Mouse (Mus musculus) kidney, adult 2 months (tissue): Measurements from ENCODE around the gene Cep152. TPM values are rescaled to one million over a fixed set of nuclear protein-coding genes. Genes with fewer than 3 reads are reported as not detected.

Experiments used
- DNase-seq: peaks from one replicate; pipeline ENCODE4 v3.0.0; 2021
- H3K27ac ChIP-seq: fragments of 200-500 bp; 2 replicates; pipeline ENCODE4 v1.5.1; 2012; ENCODE audit warnings: low read depth, low read length, control low read depth, inconsistent platforms; ENCODE audit not compliant: insufficient read depth
- H3K27me3 ChIP-seq: fragments of 200-500 bp; replicated peaks from 2 replicates; pipeline ENCODE4 v1.6.1; 2012; ENCODE audit warnings: mild to moderate bottlenecking, moderate library complexity, low read length, inconsistent platforms; ENCODE audit not compliant: control insufficient read depth, insufficient read depth
- H3K36me3 ChIP-seq: fragments of 200-500 bp; 2 replicates; pipeline ENCODE4 v1.6.1; 2012; ENCODE audit warnings: mild to moderate bottlenecking, moderate library complexity, low read length, inconsistent platforms; ENCODE audit not compliant: control insufficient read depth, insufficient read depth
- H3K4me1 ChIP-seq: fragments of 200-500 bp; 2 replicates; pipeline ENCODE4 v1.6.1; 2011; ENCODE audit warnings: low read length; ENCODE audit not compliant: control insufficient read depth, insufficient read depth
- H3K4me3 ChIP-seq: fragments of 200-500 bp; 2 replicates; pipeline ENCODE4 v1.5.1; 2011; ENCODE audit warnings: mild to moderate bottlenecking, low read depth, low read length, control low read depth; ENCODE audit not compliant: insufficient read depth
- CTCF ChIP-seq: fragments of 200-500 bp; conservative IDR thresholded peaks from 2 replicates; pipeline ENCODE4 v1.5.1; 2011; ENCODE audit warnings: low read depth, mild to moderate bottlenecking, control low read depth, low read length, moderate library complexity, mixed read lengths; ENCODE audit not compliant: insufficient read depth, insufficient read length
- POLR2A ChIP-seq: fragments of 200-500 bp; IDR thresholded peaks from one replicate; pipeline ENCODE4 v1.6.1; 2011; ENCODE audit warnings: low read depth, low read length, control low read depth
- WGBS: fragments of 180-500 bp; shearing (Covaris S2); methylation state at CpG from one replicate; pipeline ENCODE4 v1.1.7; 2018; 5-methylcytosine and 5-hydroxymethylcytosine counted together
- polyA plus RNA-seq: library from polyadenylated mRNA; depleted of rRNA; stranded (reverse); fragments of >200 nt; gene quantifications from 2 replicates; pipeline ENCODE4 v1.2.3, GENCODE M21; 2012

Gene Cep152
- polyA plus RNA-seq, 1 experiment = 0.77 TPM

DNA sequence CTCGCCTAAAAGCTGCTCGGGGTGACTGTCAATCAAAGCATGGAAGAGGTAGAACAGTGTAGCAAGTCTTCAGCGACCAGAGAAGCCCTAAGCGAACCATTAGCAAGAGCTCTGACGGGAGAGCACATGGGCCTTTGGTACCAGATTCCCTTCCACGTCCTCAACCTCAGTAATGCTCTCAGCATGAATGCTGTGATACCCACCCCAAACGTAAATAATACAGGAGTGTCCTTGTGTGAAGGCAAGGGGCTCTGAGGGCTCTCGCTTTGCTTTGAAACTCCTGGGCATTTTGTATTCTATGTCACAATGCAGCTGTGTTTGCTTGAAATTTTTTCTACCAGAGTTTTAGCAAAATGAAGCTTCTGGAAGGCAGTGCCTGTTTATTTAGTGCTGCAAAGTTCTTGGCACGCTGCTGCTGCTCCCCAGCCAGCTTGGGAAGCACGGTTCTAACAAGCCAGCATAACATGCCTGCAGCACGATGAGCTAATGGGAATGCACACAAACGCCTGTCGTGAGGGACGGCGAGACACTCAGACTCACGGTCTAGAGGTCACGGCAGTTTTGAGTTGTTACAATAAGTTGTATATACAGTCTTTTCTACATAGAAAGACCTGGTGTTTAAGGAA lies 18.6 kb downstream of the Cep152 start:
- peak; percentile 9 for DNase-seq
- H3K4me3 ChIP-seq = no peak overlapping the region
- H3K36me3 ChIP-seq = no peaks in the 10 kb centered on the region
- 72% methylated on average over 17 of the region's 17 CpGs for WGBS
- no peaks in the 10 kb centered on the region for H3K4me1 ChIP-seq
- no peaks in the 10 kb centered on the region for H3K27me3 ChIP-seq
- no peak for TF ChIP-seq POLR2A
- no peak for TF ChIP-seq CTCF
- H3K27ac ChIP-seq = no peak overlapping the region

DNA sequence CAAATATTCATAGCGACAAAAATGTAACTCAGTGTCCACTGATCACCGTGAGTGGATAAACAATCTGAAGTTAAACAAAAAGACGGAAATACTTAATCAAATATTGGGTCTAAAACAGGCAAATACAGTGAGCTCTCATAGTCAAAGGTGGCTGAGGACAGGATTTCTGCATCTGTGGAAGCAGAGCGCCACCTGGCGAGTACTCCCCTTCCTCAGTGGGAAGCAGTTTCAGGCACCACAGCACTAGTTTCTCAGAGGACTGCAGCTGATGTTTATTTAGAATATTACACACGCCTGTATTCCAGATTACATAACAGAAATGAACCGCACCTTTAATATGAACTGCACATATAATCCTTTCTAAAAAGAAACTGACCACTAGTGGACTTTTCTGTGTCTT lies 20.3 kb downstream of the Cep152 start:
- TF ChIP-seq CTCF (peak; percentile 76), POLR2A (no peak)
- no peaks in the 10 kb centered on the region for H3K36me3 ChIP-seq
- no peak overlapping the region for H3K4me3 ChIP-seq
- no peaks in the 10 kb centered on the region for H3K27me3 ChIP-seq
- H3K4me1 ChIP-seq = no peaks in the 10 kb centered on the region
- no peak overlapping the region for H3K27ac ChIP-seq
- peak; percentile 45 for DNase-seq
- 76% methylated on average over 7 of the region's 7 CpGs for WGBS

DNA sequence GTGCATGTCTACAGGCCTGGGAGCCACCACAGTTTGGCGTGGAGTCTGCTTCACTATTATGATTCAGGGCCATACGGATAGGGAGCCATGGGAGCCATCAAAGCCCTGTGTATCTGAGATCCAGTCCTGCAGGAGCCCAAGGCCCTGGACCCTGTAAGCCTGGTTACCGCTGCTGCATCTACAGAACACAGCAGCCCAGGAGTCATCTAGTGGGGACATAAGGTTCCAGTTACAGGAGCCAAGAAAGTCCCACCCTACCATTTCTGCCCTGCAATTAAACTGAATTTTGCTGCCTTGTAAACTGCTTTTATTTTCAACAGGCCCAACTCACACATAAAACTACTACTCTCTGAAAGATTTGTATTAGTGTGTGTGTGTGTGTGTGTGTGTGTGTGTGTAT lies 21.9 kb downstream of the Cep152 start:
- 97% methylated on average over 3 of the region's 3 CpGs for WGBS
- Histone ChIP-seq H3K36me3 (no peaks in the 10 kb centered on the region), H3K4me1 (no peaks in the 10 kb centered on the region), H3K4me3 (no peak overlapping the region), H3K27me3 (no peaks in the 10 kb centered on the region), H3K27ac (no peak overlapping the region)
- no peak for DNase-seq
- TF ChIP-seq CTCF = no peak
- no peak for TF ChIP-seq POLR2A

DNA sequence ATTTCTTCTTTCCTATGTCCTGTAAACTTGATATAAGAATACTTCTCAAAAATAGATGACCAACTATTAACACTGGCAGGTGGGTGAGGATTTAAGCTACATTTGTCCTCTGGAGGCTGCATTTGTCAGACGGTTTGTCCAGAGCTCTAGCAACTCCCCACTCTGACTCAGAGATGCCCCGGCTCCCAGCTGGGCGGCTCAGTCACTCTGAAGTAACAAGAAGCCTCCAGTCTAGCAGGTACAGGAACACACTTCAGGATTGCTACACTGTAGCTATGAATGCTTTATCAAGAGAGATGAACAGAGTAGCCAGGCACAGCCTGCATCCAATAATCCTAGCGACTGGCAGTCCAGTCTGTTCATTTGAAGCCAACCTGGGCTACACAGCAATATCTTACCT lies 26.0 kb downstream of the Cep152 start:
- Histone ChIP-seq H3K4me1 (no peaks in the 10 kb centered on the region), H3K4me3 (no peak overlapping the region), H3K36me3 (no peaks in the 10 kb centered on the region), H3K27me3 (no peaks in the 10 kb centered on the region), H3K27ac (no peak overlapping the region)
- 74% methylated on average over 4 of the region's 4 CpGs for WGBS
- DNase-seq = no peak
- TF ChIP-seq CTCF = no peak
- no peak for TF ChIP-seq POLR2A

DNA sequence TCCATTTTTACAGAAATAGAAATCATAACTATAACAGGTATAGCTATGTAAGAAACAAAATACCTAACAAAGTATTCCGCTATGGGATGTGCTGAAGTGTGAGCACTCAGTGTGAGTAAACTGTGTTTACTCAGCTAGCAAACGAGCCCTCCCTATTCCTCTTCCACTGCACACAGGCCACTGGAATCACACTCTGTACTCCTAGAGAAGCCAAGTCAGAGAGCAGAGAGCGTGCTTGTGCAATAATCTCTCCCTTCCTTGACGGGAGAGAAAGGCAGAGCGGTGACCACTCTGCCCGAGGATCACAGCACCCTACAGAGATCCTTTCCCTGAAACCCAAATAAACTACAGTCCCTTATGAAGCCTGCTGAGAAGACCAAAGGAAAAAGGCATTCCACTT lies 26.7 kb downstream of the Cep152 start:
- no peak for TF ChIP-seq POLR2A
- no peak for TF ChIP-seq CTCF
- Histone ChIP-seq H3K27ac (no peak overlapping the region), H3K4me3 (no peak overlapping the region), H3K4me1 (no peaks in the 10 kb centered on the region), H3K36me3 (no peaks in the 10 kb centered on the region; the same call in 1 of the 2 replicates), H3K27me3 (no peaks in the 10 kb centered on the region)
- DNase-seq = no peak
- 74% methylated on average over 6 of the region's 6 CpGs for WGBS

DNA sequence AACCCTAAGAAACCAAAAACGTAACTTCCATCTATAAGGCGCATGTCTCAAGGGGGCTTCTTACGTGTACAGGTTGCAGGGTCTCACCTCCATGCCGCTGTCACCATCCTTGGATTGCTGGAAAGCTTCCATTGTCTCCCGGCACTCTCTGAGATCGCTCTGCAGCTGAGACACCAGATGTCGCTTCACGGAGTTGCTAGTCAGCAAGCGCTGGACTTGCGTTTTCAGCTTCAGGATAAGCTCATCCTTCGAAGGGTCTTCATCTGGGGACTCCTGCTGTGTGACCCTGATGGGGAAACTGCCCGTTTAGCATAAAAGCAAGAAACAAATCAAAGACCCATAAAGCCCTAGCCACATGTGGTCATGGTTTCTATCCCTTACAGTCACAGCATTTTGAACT lies 30.1 kb downstream of the Cep152 start:
- H3K27me3 ChIP-seq = no peaks in the 10 kb centered on the region
- TF ChIP-seq POLR2A (no peak), CTCF (no peak)
- no peaks in the 10 kb centered on the region; the same call in 1 of the 2 replicates for H3K36me3 ChIP-seq
- no peak overlapping the region for H3K27ac ChIP-seq
- no peaks in the 10 kb centered on the region for H3K4me1 ChIP-seq
- no peak for DNase-seq
- H3K4me3 ChIP-seq = no peak overlapping the region
- WGBS = 95% methylated on average over 12 of the region's 12 CpGs

DNA sequence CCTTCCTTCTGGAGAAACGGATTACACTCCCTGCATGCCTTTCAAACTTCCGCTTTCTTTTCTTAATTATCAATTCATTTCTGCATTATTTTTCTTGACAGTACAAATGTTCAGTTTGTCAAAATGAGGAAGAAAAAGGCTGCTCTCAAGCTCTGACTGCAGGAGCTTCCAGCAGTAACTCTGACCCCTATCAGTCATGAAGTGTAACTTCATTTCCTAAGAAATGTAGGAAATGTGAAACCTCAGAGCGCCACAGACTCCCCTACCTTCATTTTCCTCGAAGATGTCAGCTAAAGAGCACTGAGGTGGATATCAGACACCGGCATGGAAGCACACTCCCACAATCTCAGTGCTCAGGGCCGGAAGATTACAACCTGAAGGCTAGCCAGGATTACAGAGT lies 30.8 kb downstream of the Cep152 start:
- Histone ChIP-seq H3K27me3 (no peaks in the 10 kb centered on the region), H3K4me1 (no peaks in the 10 kb centered on the region), H3K36me3 (no peaks in the 10 kb centered on the region; the same call in 1 of the 2 replicates), H3K27ac (no peak overlapping the region), H3K4me3 (no peak overlapping the region)
- TF ChIP-seq POLR2A (no peak), CTCF (no peak)
- 58% methylated on average over 6 of the region's 6 CpGs for WGBS
- DNase-seq = no peak
